Mouse (Mus musculus): ENCODE measurements around the gene Otx1. TPM values are rescaled to one million over a fixed set of nuclear protein-coding genes. Genes with fewer than 3 reads are reported as not detected.

Gene Otx1
- total RNA-seq, 2 experiments from 2014 or later, result not detected

- intact Hi-C loops (cut with DNase I; ENCODE audit: low total_unique reads), result no loop called here
- peak; percentile 5 for DNase-seq
These were observed 2.2 kb downstream of the Otx1 start for GRCm38 (mm10) chr11:22000316-22001076.

- intact Hi-C loops (cut with DNase I; ENCODE audit: low total_unique reads), result loop anchor here (10.0 kb wide), 1 partner anchor 205 kb away; no protein-coding TSS in a partner anchor
- peak; percentile 9 for DNase-seq
These were observed 3.0 kb downstream of the Otx1 start for GRCm38 (mm10) chr11:21999396-22000315.

GRCm38 (mm10) chr11:21998141-21999047, 4.3 kb downstream of the Otx1 start:
- intact Hi-C loops (cut with DNase I; ENCODE audit: low total_unique reads), result loop anchor here (10.0 kb wide), 1 partner anchor 206 kb away; no protein-coding TSS in a partner anchor

GRCm38 (mm10) chr11:21997561-21998140, 5.0 kb downstream of the Otx1 start:
- DNase-seq, result no peak

More at GRCm38 (mm10) chr11:21998141-21999047, 4.3 kb downstream of the Otx1 start:
- DNase-seq, result no peak

GRCm38 (mm10) chr11:21996661-21997560, 5.8 kb downstream of the Otx1 start:
- intact Hi-C loops (cut with DNase I; ENCODE audit: low total_unique reads), result loop anchor here (10.0 kb wide), 1 partner anchor 208 kb away; no protein-coding TSS in a partner anchor
- DNase-seq, result peak; percentile 21

More at GRCm38 (mm10) chr11:21997561-21998140, 5.0 kb downstream of the Otx1 start:
- intact Hi-C loops (cut with DNase I; ENCODE audit: low total_unique reads), result loop anchor here (10.0 kb wide), 1 partner anchor 207 kb away; no protein-coding TSS in a partner anchor

- DNase-seq, result no peak
- intact Hi-C loops (cut with DNase I; ENCODE audit: low total_unique reads), result loop anchor here (10.0 kb wide), 1 partner anchor 209 kb away; no protein-coding TSS in a partner anchor
These were observed 6.4 kb downstream of the Otx1 start for GRCm38 (mm10) chr11:21996325-21996647.

- no peak for DNase-seq
- intact Hi-C loops (cut with DNase I; ENCODE audit: low total_unique reads), result loop anchor here (10.0 kb wide), 1 partner anchor 209 kb away; no protein-coding TSS in a partner anchor
These were observed 7.0 kb downstream of the Otx1 start for GRCm38 (mm10) chr11:21995534-21996324.

- DNase-seq, result no peak
- intact Hi-C loops (cut with DNase I; ENCODE audit: low total_unique reads), result loop anchor here (10.0 kb wide), 1 partner anchor 210 kb away; no protein-coding TSS in a partner anchor
These were observed 8.0 kb downstream of the Otx1 start for GRCm38 (mm10) chr11:21994377-21995370.

GRCm38 (mm10) chr11:21993597-21994376, 8.9 kb downstream of the Otx1 start:
- intact Hi-C loops (cut with DNase I; ENCODE audit: low total_unique reads), result loop anchor here (10.0 kb wide), 1 partner anchor 211 kb away; no protein-coding TSS in a partner anchor
- DNase-seq, result peak; percentile 27

GRCm38 (mm10) chr11:21992761-21993596, 9.7 kb downstream of the Otx1 start:
- intact Hi-C loops (cut with DNase I; ENCODE audit: low total_unique reads), result loop anchor here (10.0 kb wide), 1 partner anchor 212 kb away; no protein-coding TSS in a partner anchor
- DNase-seq, result peak; percentile 10

GRCm38 (mm10) chr11:21988398-21988946, 14.2 kb downstream of the Otx1 start:
- DNase-seq, result no peak
- intact Hi-C loops (cut with DNase I; ENCODE audit: low total_unique reads), result no loop called here

- intact Hi-C loops (cut with DNase I; ENCODE audit: low total_unique reads), result no loop called here
- no peak for DNase-seq
These were observed 17.6 kb downstream of the Otx1 start for GRCm38 (mm10) chr11:21985118-21985517.

GRCm38 (mm10) chr11:21974005-21974531, 28.6 kb downstream of the Otx1 start:
- DNase-seq, result no peak
- intact Hi-C loops (cut with DNase I; ENCODE audit: low total_unique reads), result no loop called here
